Mouse (Mus musculus) megakaryocyte, adult 5-6 weeks (primary cell): ENCODE data around the gene Lsm2. TPM values are rescaled to one million over a fixed set of nuclear protein-coding genes. Genes with fewer than 3 reads are reported as not detected.
"Not testable (repeated sequence)": the region's sequence is repeated elsewhere in the genome, so short reads cannot be mapped to it uniquely, and the experiment has no call there.

Source experiments
- ATAC-seq: 2 replicates; pipeline ENCODE4 v1.8.0; 2016; ENCODE audit warnings: mild to moderate bottlenecking, inconsistent platforms; ENCODE audit not compliant: poor library complexity, severe bottlenecking
- total RNA-seq, 2 experiments: library from RNA; stranded (forward) in 1 of 2; stranded (reverse) in 1 of 2; fragments of 153-499, 151-499 nt in 1 of 2; fragments of 221-1000, 200-1000 nt in 1 of 2; gene quantifications; 2 replicates each; pipeline versions ENCODE4 v1.2.3 to v1.2.4; 2015 to 2017

Gene Lsm2
- total RNA-seq (2015) (85.8 and 141 TPM in 2 replicates), total RNA-seq (2017) (13.2 and 31.2 TPM in 2 replicates)

DNA sequence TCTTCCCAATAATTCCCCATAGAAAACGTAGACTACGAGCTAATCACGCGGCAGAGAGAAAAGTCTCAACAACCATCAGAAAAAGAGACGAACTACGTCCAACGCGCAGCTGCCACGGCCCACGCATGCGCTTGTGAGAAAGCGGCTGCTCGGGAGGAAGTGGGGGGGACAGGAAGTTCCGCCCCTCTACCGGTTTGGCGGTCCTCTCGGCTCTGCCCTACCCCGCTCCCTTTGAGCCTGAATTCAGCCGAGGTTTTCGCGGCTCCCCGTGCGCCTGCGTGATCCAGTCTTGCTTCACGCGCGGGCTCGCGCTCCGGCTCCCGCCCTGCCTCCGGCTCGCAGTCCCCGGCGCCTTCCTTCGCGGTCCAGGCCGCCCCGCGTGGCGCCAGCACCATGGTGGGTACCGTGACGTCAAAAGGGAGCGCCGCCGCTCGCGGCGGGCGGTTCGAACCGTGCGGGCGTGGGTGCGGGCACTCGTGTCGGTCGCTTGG is at the start of gene Lsm2:
Lsm2 (plus strand) TSS at position 173 of the 491 bp plus-strand sequence.
- ATAC-seq: peak; percentile 87

GRCm38 (mm10) chr17:34932287-34932686 is 49.4 kb upstream of the Lsm2 start:
- no peak for ATAC-seq

DNA sequence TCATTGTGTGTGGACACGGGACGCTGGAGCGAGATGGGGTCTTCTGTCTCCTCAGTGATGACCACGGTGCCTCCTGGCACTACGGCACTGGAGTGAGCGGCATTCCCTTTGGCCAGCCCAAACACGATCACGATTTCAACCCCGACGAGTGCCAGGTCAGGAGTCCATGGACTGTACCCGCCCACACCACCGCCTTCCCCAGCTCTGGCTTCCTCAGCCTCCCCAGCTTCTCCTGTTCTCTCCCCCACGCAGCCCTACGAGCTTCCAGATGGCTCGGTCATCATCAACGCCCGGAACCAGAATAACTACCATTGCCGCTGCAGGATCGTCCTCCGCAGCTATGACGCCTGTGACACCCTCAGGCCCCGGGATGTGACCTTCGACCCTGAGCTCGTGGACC is 47.6 kb upstream of the Lsm2 start:
- ATAC-seq: no peak

DNA sequence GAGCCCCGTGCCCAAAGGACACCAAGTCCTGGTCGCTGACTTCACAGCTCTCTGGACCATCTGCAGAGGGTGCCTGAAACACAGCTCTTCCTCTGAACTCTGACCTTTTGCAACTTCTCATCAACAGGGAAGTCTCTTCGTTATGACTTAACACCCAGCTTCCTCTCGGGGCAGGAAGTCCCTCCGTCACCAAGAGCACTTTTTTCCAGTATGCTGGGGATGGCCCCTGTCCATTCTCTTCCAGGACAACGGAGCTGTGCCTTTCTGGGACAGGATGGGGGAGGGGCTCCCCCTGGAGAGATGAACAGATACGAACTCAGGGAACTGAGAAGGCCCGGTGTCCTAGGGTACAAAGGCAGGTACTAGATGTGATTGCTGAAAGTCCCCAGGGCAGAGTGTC is 46.8 kb upstream of the Lsm2 start:
- peak; percentile 53 for ATAC-seq

DNA sequence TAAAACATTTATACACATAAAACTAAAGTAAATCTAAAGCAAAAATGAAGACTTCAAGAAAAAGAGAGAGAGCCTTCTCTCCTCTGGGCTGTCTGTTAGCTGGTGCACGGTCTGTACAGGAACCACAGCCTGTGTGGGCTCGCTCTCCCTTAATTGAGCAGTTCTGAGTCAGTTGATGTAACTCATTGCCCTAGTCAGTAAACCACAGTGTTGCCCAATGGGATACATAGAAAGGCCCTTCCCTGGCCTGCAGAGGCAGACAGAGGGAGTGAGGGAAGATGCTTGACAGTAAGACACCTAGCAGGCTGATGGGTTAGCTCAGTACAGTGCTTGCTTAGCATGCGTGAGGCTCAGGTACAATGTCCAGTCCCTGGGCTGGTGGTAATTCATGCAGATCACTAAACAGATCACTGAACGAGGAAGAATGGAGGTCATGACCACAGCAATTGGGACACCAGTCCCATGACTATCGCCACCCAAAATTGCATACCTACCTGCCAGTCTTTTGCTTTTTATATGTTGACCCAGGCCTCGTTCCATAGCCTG is 43.6 kb upstream of the Lsm2 start:
- peak; percentile 83 for ATAC-seq

DNA sequence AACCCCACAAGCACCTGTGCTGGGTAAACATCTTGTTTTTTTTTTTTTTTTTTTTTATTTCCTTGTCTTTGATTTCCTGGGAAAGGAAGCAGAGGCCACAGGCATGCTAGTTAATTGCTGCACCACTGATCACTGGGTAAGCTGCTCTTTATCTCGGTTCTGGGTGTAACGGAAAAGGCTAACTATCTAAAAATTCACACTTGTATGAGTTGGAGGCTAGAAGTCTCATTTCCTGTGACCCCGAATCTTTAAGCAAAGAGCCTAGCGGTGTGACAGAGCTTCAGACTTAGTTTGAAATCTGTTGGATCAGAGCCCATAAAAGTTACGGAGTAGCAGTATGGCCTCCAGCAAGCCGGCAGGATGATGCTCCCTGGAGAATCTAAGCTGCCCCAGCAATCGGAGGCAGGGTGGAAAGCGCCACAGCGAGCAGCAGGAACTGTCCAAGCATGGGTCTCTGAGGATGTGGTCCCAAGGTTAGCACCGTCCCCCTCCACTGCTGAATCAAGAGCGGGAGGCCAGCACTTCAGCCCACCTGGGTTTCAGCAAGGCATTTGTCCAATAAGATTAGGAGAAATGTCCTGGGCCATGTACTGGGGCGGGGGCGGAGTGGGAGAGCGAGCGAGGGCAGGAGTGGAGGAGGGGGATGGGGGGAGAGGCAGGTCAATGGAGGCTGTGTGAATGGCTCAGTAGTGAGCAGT is 40.2 kb upstream of the Lsm2 start:
- ATAC-seq: no peak

DNA sequence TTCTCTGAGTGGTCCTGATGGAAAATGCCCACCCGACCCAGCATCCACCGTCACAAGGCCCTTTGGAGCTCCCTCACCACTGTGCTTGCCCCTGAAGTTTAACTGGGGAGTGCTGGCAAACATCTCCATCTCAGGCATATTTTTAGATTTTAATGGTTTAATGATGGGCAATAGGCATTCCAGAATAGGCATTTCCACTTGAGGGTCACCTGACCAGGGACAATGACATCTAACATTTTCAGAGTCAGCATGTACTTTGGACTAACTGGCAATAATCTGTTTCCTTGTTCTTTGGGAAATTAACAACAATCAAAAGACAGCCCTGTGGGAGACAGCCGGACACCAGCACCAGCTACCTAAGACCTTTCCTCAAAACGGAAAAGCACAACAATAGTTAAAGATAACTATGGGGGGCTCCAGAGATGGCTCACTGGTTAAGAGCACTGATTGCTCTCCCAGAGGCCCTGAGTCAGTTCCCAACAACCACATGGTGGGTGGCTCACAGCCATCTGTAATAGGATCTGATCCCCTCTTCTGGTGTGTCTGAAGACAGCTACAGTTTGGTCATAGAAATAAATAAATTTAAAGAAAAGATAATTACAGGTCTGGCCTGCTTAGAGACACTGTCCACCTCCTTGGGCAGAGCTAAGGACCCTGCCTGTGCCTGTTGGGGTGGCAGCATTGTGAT is 38.4 kb upstream of the Lsm2 start:
- no peak for ATAC-seq

DNA sequence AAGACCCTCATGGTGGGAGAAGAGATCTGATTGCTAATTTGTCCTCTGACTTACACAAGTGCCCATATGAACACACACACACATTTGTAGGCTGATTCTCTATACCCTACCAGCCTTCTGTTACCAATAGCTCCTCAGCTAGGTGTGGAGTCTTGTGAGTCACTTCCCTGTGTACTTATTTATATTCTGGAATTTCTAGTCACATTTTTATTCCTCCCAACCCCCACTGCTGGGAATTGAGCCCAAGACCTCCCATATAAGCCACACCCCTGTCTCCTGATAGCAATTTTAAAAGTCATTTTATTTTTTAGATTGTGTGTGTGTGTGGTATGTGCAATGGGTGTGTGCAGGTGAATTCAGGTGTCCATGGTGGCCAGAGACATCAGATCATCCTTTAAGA is 37.3 kb upstream of the Lsm2 start:
- no peak for ATAC-seq

- ATAC-seq: no peak
Observed at GRCm38 (mm10) chr17:34946486-34947140, 35.0 kb upstream of the Lsm2 start.

GRCm38 (mm10) chr17:34947606-34948005 is 34.1 kb upstream of the Lsm2 start:
- ATAC-seq: peak; percentile 28; the same call in 1 of the 2 replicates

- not testable (repeated sequence) for ATAC-seq
Observed at GRCm38 (mm10) chr17:34948721-34949552, 32.7 kb upstream of the Lsm2 start.

DNA sequence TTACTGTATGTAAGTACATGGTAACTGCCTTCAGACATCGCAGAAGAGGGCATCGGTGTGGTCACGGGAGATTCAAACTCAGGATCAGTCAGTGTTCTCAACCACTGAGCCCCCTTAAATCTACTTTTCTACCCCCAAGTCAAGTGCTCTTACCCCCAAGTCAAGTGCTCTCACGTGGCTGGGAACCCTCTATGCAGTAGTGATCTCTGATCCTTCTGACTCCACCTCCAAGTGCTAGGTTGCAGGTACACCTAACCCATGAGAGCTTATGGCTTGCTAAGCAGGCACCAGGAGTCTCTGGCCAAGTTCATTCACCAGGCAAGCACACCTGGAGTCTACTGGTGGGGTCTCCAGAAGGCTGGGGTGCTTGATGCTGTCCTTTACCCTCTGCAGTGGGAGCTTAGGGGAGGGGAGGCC is 32.1 kb upstream of the Lsm2 start:
- ATAC-seq: no peak

GRCm38 (mm10) chr17:34950514-34951455 is 30.9 kb upstream of the Lsm2 start:
- ATAC-seq: no peak

DNA sequence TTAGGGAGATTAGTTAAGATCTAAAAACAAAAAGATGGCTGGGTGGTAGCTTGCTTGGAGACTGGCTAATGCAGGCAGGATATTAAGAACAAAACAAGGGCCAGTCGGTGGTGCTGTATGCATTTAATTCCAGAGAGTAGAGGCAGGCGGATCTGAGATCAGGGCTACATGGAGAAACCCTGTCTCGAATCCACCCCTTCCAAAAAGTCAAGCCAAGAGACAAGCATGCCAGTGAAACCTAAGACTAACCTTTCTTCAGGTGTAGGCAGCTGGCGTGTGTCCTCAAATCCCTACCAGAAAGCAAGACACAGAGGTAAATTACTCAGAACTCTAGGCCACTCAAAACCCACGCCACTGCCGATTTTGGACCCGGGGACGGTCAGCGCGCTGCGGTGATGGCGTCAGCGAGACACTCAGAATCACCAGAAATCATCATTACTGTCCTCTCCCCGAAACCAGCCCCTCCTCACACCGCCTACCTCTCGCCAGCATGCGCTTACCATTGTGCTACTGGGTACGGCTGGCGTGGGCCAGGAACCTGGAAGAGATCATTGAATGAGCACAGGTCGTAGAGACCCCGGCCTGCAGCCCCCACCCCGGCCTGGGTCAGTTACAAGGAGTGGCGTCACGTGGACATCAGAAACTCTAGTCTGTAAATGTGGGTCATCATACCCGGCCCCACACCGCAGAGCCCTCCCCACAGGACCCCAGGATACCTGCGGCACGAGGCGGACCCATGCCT is 29.9 kb upstream of the Lsm2 start:
- peak; percentile 7; the same call in 1 of the 2 replicates for ATAC-seq

GRCm38 (mm10) chr17:34952378-34953040 is 29.2 kb upstream of the Lsm2 start:
- ATAC-seq: peak; percentile 89

GRCm38 (mm10) chr17:34953258-34953657 is 28.4 kb upstream of the Lsm2 start:
- no peak for ATAC-seq

GRCm38 (mm10) chr17:34953904-34954303 is 27.8 kb upstream of the Lsm2 start:
- ATAC-seq: no peak

- ATAC-seq: no peak
Observed at GRCm38 (mm10) chr17:34954831-34955230, 26.8 kb upstream of the Lsm2 start.
